Mouse (Mus musculus): ENCODE results near the gene Lcat.

DNA sequence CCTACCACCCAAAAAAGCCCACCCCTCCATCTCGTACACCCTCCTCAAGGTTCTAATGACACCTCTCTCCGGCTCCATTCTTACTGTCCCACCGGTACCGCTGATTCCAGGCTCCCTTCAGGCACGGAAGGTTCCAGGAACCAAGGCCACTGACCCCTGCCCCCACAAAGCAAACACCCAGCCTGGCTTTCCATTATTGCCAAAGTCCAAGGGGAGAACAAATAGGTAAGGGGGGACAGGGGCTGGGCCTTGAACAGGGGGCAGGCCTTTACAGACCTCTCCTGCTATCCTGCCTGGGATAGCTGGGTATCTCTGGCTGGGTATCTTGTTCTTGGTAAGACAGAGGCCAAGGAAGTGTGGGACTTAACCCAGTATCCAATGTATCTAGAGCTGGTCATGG, 640 bp downstream of the Lcat start:
- no peak for TF ChIP-seq POLR2A (IDR thresholded peaks at IDR 0.05; ENCODE audit: borderline replicate concordance, insufficient read depth, low read length)
- TF ChIP-seq CTCF (IDR thresholded peaks at IDR 0.05; ENCODE audit: borderline replicate concordance, insufficient read depth, low read depth, low read length), result no peak
